Mouse (Mus musculus): ENCODE results near the gene Dpy30. TPM values are rescaled to one million over a fixed set of nuclear protein-coding genes. Genes with fewer than 3 reads are reported as not detected.
"Not testable (repeated sequence)": the region's sequence is repeated elsewhere in the genome, so short reads cannot be mapped to it uniquely, and the experiment has no call there.

Gene Dpy30
- polyA plus RNA-seq, 1 experiment: 17.8 TPM

GRCm38 (mm10) chr17:74305616-74306015 lies 18.1 kb downstream of the Dpy30 start:
- 85% methylated on average over 4 of the region's 4 CpGs for WGBS
- Histone ChIP-seq H3K4me1 (ENCODE audit: control insufficient read depth, insufficient read depth, insufficient read length, low read length) (no peaks in the 10 kb centered on the region), H3K4me3 (ENCODE audit: low read depth, low read length) (no peak overlapping the region), H3K27me3 (ENCODE audit: control insufficient read depth, insufficient read depth, low read length) (no peaks in the 10 kb centered on the region), H3K36me3 (ENCODE audit: control insufficient read depth, insufficient read depth, low read length) (peaks cover 35% of the 10 kb centered on the region), H3K27ac (ENCODE audit: insufficient read depth, low read depth, low read length) (no peak overlapping the region)
- no peak for TF ChIP-seq POLR2A (IDR thresholded peaks at IDR 0.05; ENCODE audit: low read depth, low read length)
- TF ChIP-seq CTCF (IDR thresholded peaks at IDR 0.05; ENCODE audit: extremely low read depth, insufficient read length, insufficient replicate concordance, low read depth, low read length): no peak

- 90% methylated on average over 4 of the region's 4 CpGs for WGBS
- H3K36me3 ChIP-seq (ENCODE audit: control insufficient read depth, insufficient read depth, low read length): peaks cover 37% of the 10 kb centered on the region
Measured at GRCm38 (mm10) chr17:74304060-74304459, 19.7 kb downstream of the Dpy30 start.

GRCm38 (mm10) chr17:74300089-74300488 lies 23.7 kb downstream of the Dpy30 start:
- Histone ChIP-seq H3K36me3 (ENCODE audit: control insufficient read depth, insufficient read depth, low read length) (peaks cover 27% of the 10 kb centered on the region), H3K4me1 (ENCODE audit: control insufficient read depth, insufficient read depth, insufficient read length, low read length) (no peaks in the 10 kb centered on the region), H3K27ac (ENCODE audit: insufficient read depth, low read depth, low read length) (no peak overlapping the region), H3K27me3 (ENCODE audit: control insufficient read depth, insufficient read depth, low read length) (no peaks in the 10 kb centered on the region), H3K4me3 (ENCODE audit: low read depth, low read length) (no peak overlapping the region)
- TF ChIP-seq POLR2A (IDR thresholded peaks at IDR 0.05; ENCODE audit: low read depth, low read length) (no peak), CTCF (IDR thresholded peaks at IDR 0.05; ENCODE audit: extremely low read depth, insufficient read length, insufficient replicate concordance, low read depth, low read length) (no peak)
- WGBS: 88% methylated on average over 5 of the region's 5 CpGs

More at GRCm38 (mm10) chr17:74304060-74304459, 19.7 kb downstream of the Dpy30 start:
- no peak overlapping the region for H3K27ac ChIP-seq (ENCODE audit: insufficient read depth, low read depth, low read length)
- H3K4me1 ChIP-seq (ENCODE audit: control insufficient read depth, insufficient read depth, insufficient read length, low read length): no peaks in the 10 kb centered on the region
- no peak overlapping the region for H3K4me3 ChIP-seq (ENCODE audit: low read depth, low read length)
- TF ChIP-seq POLR2A (IDR thresholded peaks at IDR 0.05; ENCODE audit: low read depth, low read length): no peak
- TF ChIP-seq CTCF (IDR thresholded peaks at IDR 0.05; ENCODE audit: extremely low read depth, insufficient read length, insufficient replicate concordance, low read depth, low read length): no peak
- H3K27me3 ChIP-seq (ENCODE audit: control insufficient read depth, insufficient read depth, low read length): no peaks in the 10 kb centered on the region

- H3K36me3 ChIP-seq (ENCODE audit: control insufficient read depth, insufficient read depth, low read length): peaks cover 18% of the 10 kb centered on the region
- not testable (repeated sequence) for H3K27ac ChIP-seq (ENCODE audit: insufficient read depth, low read depth, low read length); H3K4me1 ChIP-seq (ENCODE audit: control insufficient read depth, insufficient read depth, insufficient read length, low read length); H3K4me3 ChIP-seq (ENCODE audit: low read depth, low read length); H3K27me3 ChIP-seq (ENCODE audit: control insufficient read depth, insufficient read depth, low read length)
- 92% methylated on average over 5 of the region's 5 CpGs for WGBS
Measured at GRCm38 (mm10) chr17:74296991-74297390, 26.8 kb downstream of the Dpy30 start.

GRCm38 (mm10) chr17:74296076-74296823 lies 27.5 kb downstream of the Dpy30 start:
- Histone ChIP-seq H3K4me3 (ENCODE audit: low read depth, low read length) (no peak overlapping the region), H3K4me1 (ENCODE audit: control insufficient read depth, insufficient read depth, insufficient read length, low read length) (no peaks in the 10 kb centered on the region), H3K27ac (ENCODE audit: insufficient read depth, low read depth, low read length) (peak overlapping the region; percentile 84; the same call in 1 of the 2 replicates), H3K36me3 (ENCODE audit: control insufficient read depth, insufficient read depth, low read length) (peaks cover 13% of the 10 kb centered on the region), H3K27me3 (ENCODE audit: control insufficient read depth, insufficient read depth, low read length) (no peaks in the 10 kb centered on the region)
- TF ChIP-seq CTCF (IDR thresholded peaks at IDR 0.05; ENCODE audit: extremely low read depth, insufficient read length, insufficient replicate concordance, low read depth, low read length) (peak; percentile 37; the same call in 1 of the 2 replicates), POLR2A (IDR thresholded peaks at IDR 0.05; ENCODE audit: low read depth, low read length) (no peak)
- WGBS: 42% methylated on average over 11 of the region's 11 CpGs

GRCm38 (mm10) chr17:74295026-74295970 lies 28.4 kb downstream of the Dpy30 start, which contains the start of gene Memo1:
TSS of gene Memo1 (minus strand) at chr17:74295521.
- TF ChIP-seq CTCF (IDR thresholded peaks at IDR 0.05; ENCODE audit: extremely low read depth, insufficient read length, insufficient replicate concordance, low read depth, low read length): no peak
- no peak; the same call in 1 of the 2 replicates for TF ChIP-seq POLR2A (IDR thresholded peaks at IDR 0.05; ENCODE audit: low read depth, low read length)
- H3K36me3 ChIP-seq (ENCODE audit: control insufficient read depth, insufficient read depth, low read length): peaks cover 7% of the 10 kb centered on the region
- H3K27ac ChIP-seq (ENCODE audit: insufficient read depth, low read depth, low read length): peak within 1 kb of the TSS; percentile 84
- H3K4me3 ChIP-seq (ENCODE audit: low read depth, low read length): peak within 1 kb of the TSS; percentile 98
- 0 out of 2 replicates have a peak, but pooled peaks cover 2% of the 10 kb centered on the region for H3K4me1 ChIP-seq (ENCODE audit: control insufficient read depth, insufficient read depth, insufficient read length, low read length)
- WGBS: under 1% methylated on average over 74 of the region's 110 CpGs
- H3K27me3 ChIP-seq (ENCODE audit: control insufficient read depth, insufficient read depth, low read length): no peaks in the 10 kb centered on the region

Measured in small intestine, adult 2 months (tissue).